Mouse (Mus musculus) urinary bladder, adult 18-20 months (tissue): ENCODE results near the gene Nfkbil1.
A peak's percentile ranks its signal among the peaks of the same experiment; 100 is the strongest.

Experiments used
- DNase-seq, 2 experiments: peaks; one replicate each; pipeline ENCODE4 v3.0.0; 2022; ENCODE audit warnings: low spot score in 2 of 2, mixed read lengths in 2 of 2

Gene Nfkbil1

DNA sequence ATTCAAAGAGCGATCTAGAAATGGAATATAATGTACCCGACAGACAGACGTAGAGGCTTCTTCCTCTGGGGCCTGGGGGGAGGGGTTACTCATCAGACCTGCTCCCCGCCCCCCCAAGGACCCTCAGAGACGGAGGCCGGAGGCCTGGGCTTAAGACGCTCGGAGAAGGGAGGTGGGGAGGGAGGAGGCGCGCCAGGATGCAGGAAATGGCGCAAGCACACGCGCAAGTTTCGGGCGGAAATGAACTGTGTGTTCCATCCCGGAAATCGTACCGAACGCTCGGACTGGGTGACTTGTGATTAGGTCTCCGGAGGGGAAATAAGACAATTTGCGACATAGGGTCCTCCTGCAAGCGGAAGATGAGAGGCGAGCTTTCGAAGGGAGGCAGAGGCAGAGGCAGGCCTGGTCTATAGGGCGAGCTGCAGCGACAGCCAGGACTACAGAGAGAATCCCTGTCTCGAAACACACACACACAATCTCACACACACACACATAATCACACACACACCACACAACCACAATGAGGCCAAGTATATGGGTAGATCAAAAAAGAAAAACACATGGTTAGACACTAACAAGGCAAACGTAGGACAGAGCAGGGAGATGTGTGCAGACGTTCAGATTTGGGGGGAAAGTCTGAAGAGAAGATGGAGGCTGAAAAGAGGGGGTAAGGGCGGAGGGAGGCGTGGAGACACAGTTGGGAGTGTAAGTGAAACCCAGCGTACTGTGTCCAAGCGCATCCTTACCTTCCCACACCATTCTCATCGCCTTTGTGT is at the start of gene Nfkbil1:
Nfkbil1 (minus strand) TSS at position 179 of the 776 bp plus-strand sequence.
- DNase-seq, result peak; percentile 69 to 87

DNA sequence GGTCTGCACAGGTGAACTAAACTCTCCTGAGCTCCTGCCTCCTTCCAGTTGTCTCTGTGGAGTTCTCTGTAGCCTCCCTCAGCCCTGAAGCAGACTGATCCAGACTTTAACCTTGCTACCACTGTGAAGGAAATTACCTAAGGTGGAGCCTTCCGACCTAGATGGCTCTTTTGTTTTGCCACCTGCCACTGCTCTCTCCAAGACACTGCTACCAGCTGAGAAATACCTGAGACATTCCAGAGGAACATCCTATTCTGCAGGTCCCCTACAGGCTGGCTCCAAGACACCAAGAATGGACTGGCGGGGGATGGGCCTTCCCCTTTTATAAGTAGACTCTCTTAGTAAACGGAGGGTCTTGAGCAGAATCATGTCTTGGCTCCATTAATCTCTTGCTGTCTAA is 44.7 kb upstream of the Nfkbil1 start:
- no peak for DNase-seq

DNA sequence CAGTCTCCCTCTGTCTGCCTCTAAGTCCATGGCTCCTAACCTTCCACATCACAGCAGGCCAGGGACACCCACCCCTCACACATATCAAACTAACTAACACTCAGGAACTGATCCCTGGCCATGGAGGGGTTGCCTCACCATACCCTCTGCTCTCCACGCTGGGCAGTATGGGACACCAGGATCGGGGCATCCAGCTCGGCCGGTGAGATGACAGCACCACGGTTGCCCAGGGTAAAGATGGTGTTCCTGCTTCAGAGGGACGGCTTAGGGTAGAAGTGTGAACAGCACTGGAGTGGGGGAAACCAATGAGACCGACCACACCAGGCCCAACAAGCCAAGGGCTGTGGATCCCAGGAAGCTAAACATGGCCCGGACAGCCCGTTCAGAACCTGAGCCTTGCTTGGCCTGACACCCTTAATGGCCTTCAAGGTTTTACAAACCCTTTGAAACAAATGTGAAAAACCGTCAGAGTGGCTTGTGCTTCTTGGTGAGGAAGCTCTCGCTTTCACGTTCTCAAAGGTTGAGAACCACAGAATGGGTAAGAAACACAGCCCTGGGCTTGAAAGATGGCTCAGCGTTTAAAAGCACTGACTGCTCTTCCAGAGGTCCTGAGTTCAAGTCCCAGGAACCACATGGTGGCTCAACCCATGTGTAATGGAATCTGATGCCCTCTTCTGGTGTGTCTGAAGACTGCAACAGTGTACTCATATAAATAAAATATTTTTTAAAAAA is 43.5 kb upstream of the Nfkbil1 start:
- no peak for DNase-seq

DNA sequence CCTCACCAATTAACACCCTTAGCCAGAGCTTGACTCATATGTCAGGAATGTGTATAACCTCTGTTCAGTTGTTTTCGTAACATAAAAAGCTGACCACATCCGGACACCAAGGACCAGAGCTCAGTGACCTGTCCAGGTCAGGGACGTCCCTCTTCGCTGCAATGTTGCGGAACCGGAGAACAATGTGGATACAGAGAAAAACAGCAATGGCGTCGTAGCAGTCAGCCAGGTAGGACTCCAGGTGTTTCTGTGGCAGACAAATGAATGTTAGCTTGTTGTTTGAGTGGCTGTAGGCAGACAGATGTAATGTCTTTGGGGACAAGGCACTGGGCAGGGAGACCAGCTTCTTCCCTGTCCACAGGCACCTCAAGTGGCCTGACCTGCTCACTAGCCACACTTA is 42.5 kb upstream of the Nfkbil1 start:
- DNase-seq, result no peak

DNA sequence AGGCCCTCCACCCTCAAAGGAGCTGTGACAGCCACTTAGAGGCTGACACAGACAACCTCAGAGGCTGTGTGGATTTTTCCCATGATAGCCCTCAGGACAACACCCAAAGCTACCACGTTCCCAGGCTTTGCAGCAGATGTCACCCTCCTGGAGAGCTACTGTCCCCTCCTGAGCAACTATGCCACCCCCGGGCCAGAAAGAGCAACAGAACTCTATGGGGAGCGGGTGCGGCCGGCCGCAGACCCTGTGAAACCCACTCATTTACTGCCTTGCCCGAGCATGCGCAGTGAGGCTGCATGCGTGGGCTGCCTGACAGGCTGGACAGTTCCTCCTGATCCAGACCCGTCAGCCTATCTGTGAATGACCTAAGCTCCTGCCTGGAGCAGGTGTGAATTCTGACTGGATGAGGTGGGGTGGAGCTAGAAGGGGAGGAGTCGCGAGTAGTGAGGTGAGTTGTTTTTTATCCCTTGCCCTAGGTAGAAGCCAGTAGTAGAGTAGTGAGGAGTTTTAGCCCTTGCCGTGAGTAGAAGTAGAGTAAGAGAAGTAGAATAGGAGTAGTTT is 40.8 kb upstream of the Nfkbil1 start:
- DNase-seq, result no peak

DNA sequence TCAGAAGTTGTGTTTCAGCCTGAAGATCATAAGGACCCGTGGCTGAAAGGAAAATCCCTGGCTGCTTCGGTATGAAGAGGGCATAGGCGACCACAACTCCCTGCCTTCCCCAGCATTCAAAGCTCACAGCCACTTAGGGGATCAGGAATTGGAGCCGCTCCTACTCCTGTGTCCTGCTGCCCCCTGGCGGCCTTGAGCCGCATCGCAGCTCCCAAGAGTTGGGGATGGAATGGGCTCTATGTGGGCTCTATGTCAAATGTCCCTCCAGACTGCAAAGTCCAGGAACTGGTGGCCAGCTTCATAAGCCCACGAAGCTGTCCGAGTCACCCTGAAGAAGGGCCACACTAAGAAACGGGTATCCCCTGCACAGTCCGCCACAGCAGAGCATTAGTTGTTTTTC is 39.2 kb upstream of the Nfkbil1 start:
- peak; percentile 76 to 90 for DNase-seq

DNA sequence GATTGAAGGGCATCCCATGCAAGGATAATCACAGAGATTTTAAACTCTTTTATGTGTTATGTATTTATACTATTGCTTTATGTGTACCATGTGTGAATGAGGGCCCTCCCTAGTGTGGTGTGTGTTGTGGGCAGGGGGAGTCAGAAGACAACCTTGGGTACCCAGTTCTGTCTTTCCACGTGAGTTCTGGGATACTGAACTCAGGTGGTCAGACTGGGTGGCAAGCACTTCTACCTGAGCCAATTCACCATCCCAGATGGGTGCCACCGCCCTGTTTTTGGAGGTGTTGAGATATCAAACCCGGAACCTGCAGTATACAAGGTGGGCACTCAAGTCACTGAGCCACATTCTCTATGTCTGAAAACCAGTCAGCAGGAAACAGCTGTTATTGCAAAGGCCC is 36.7 kb upstream of the Nfkbil1 start:
- no peak for DNase-seq

DNA sequence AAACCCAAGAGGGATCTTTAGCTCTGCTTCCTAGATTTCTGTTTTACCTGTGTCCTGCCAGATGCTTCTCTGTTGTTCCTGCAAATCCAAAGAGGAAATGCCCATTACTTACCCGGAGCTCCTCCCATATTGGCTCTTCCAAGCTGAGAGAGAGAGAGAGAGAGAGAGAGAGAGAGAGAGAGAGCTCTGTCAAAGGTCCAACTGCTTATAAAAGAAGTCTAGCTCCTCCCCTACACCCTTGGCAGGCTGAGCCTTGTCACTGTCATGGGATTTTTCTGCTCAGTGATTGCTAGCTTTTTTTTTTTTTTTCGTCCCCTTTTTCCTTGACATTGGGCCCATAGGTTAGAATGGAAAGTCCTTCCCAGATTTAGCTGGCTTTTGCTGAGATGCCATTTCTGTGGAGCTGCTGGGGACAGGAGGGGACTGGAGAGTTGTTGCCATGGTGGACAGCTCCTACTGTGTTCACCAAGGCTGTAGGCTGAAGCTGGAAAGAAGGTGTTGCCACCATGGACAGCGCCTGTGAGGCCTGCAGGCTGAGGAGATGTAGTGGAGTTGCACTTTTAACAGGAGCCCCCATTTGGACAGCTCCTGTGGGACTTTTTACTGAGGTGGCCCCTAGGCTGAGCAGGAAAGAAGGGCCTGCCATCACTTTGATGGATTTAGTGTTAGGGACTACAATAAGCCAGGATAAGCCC is 34.2 kb upstream of the Nfkbil1 start:
- no peak for DNase-seq

DNA sequence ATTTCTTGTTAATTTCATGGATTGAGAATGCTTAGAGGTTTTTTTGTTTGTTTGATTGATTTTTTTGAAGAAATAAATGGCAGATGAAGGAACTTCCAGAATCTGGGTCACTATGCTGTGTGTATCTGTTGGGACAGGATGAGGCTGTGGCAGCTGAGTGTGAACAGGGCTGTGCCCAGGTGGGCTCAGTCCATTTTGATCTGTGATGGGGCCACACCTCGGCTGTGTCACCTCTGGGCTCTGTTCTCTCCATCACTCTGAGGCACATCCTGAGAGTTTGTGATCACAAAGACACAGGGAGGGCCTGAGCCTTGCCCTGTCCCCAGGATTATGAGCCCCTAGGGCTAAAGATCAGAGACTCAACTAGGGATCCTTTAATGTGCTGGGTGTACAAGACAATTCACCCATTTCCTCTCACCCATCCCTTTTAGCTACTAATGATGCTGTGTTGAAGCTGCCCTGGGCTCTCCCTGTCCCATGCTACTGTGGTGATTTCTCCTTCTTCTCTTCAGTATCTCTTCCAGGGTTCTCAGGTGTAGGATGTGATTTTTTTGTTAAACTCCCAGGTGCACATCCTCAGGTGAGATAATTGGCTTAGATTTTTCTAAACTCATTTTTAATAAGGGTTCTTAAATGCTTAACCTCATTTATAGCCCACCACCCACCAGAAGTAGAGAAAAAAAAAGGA is 32.0 kb upstream of the Nfkbil1 start:
- DNase-seq, result no peak

DNA sequence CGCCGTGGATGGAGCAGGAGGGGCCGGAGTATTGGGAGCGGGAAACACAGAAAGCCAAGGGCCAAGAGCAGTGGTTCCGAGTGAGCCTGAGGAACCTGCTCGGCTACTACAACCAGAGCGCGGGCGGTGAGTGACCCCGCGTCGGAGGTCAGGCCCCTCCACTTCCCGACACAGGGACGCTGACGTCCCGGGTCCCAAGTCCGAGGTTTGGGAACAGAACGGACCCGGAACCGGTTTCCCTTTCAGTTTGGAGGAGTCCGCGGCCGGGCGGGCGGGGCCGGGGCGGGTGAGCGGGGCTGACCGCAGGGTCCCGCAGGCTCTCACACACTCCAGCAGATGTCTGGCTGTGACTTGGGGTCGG is 27.9 kb upstream of the Nfkbil1 start:
- DNase-seq, result no peak

DNA sequence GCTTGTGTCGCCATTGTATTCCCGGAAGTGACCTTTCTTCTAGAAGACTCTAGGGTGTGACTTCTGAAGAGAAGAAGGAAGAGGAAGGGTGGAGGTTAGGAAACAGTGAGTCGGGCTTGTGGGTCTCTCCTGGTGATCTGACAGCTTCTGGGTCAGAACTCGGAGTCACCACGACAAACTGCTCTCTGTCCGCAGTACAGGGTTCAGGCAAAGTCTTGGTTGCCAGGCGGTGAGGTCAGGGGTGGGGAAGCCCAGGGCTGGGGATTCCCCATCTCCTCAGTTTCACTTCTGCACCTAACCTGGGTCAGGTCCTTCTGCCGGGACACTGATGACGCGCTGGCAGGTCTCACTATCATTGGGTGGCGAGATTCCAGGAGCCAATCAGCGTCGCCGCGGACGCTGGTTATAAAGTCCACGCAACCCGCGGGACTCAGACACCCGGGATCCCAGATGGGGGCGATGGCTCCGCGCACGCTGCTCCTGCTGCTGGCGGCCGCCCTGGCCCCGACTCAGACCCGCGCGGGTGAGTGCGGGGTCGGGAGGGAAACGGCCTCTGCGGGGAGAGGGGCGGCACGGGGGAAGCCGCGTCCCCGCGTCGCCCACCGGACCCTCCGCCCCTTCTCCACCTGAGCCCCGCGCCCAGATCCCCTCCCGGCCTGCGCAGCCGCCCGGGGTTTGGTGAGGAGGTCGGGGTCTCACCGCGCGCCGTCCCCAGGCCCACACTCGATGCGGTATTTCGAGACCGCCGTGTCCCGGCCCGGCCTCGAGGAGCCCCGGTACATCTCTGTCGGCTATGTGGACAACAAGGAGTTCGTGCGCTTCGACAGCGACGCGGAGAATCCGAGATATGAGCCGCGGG is 27.3 kb upstream of the Nfkbil1 start, which contains the start of gene H2-D1:
H2-D1 (plus strand) TSS at position 67 of the 859 bp plus-strand sequence.
- peak; percentile 98 to 99 for DNase-seq

DNA sequence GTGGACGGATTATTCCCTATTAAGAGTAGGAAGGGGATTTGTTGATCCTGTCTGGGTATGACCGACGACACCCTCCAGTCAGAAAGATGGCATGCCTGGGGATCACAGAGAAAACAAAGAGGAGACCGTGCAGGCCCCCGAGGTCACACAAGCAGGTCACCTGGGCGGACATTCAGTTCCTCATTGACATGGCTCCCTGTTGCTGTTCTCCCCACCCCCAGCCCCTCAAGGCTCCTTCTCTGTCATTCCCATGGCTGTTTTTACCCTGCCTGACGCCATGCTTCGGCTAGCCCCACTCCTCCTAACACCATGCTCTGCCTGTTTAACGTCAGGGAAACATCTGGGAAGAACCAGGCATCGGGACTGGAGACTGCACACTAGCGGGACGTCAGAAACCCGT is 26.1 kb upstream of the Nfkbil1 start:
- DNase-seq, result no peak

DNA sequence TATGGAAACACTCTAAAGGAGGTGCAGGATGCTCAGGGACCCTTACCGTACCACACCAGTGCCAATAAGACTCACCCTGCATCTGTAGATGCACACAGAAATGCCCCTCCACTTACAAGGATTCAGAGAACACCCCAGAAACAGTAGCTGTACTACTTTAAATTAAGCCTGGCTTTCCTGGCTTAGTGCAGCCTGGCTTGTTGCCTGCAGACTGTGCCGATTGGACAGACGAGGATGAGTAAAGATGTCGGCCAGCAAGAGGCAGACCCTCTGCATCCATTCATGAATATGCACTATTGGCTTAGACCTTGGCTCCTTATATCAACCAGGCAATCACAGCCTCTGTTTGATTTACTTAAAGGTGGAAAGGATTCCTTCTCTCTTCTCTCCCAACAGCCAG is 24.0 kb upstream of the Nfkbil1 start:
- DNase-seq, result no peak

DNA sequence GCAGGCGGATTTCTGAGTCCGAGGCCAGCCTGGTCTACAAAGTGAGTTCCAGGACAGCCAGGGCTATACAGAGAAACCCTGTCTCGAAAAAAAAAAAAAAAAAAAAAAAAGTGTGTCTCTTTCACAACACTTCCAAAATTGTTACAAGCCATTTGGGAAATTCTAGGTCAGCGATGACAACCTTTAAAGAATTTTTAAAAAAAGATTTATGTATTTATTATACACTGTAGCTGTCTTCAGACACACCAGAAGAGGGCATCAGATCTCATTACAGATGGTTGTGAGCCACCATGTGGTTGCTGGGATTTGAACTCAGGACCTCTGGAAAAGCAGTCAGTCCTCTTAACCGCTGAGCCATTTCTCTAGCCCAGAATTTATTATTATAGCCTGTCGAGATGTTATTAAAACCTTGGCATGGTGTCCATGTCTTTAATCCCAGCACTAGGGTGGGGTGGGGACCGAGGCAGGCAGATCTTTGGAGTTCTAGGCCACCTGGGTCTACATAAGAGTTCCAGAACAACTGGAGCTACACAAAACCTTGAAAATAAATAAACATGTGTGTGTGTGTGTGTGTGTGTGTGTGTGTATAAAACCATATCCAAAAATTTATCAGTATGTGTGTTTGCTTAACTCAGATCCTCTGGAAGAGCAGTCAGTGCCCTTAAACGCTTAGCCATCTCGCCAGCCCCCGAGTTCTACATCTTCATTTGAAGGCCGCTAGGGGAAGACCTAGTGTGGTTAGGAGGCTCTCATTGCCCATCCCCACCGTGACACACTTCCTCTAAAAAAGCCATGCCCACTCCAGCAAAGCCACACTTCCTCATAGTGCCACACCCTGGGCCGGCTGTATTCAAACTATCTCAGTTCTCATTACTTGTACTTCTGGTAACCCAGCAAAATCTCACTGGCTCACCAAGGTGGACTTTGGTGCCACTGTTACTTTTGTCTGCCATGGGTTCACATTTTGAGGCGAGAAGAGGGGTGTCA is 23.2 kb upstream of the Nfkbil1 start:
- DNase-seq, result peak in 1 of 2 experiments; percentile 34

DNA sequence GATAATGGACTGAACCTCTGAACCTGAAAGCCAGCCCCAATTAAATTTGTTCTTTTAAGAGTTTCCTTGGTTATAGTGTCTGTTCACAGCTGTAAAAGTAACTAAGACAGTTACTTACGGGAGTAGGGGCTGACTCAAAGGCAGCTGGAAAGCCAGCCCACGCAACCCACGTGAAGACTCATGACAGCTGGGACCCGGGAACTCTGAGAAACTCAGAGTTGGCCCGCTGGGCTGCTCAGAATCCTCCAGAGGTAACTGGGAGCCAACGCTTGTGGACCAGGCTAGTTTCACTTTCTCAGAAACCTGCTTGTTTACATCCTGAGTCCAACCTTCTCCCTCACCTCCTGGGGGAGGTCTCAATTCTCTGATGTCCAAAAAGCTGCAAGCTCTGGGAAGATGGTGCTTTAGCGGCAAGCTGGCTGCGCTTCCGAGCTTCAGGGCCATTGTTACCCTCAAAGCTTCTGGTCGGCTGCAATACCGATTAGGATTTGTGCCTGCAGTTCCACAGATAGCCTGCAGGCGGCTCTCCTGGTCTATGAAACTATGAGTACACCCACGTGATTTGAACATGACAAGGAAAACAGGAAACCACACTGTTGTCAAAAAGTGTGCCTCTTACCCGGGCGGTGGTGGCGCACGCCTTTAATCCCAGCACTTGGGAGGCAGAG is 22.4 kb upstream of the Nfkbil1 start:
- peak; percentile 90 to 92 for DNase-seq

DNA sequence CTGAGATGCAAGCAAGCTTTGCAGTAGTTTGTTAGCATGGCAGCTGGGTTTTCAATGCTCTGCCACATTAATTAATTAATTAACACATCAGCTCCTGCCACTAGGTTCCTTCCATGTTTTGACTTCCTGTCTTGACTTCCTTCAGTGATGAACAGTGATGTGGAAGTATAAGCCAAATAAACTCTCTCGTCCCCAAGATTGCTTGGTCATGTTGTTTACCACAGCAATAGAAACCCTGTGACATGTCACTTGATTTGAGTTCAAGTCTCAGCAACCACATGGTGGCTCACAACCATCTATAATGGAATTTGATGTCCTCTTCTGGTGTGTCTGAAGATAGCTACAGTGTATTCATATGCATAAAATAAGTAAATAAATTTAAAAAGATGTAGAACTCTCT is 21.8 kb upstream of the Nfkbil1 start:
- no peak for DNase-seq

DNA sequence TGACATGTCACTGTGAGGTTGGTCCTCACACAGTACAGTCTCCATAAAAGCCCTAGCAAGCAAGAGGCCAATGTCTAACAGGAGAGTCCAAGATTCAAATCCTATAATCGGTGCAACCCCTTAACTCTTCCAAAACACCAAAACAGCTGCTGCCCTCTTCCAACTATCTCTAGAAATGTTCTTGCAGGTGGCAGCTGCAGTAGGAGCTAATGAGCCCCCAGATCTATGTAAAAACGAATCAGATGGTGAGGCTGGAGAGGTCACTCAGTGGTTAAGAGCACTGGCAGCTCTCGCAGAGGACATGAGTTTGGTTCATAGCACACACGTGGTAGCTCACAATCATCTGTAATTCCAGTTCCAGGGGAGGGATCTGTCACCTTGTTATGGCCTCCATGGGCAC is 20.1 kb upstream of the Nfkbil1 start:
- no peak for DNase-seq

DNA sequence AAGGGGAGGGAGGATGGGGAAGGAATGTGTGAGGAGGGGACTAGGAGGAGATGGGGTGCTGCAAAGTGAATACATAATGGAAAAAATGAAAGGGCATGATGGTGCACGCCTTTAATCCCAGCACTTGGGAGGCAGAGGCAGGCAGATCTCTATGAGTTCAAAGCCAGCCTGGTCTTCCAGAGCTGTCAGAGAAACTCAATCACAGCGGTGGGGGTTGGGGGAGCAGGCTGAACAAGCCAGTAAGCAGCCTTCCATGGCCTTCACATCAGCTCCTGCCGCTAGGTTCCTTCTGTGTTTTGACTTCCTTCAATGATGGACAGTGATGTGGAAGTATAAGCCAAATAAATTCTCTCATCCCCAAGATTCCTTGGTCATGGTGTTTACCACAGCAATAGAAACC is 19.7 kb upstream of the Nfkbil1 start:
- DNase-seq, result no peak
